Mouse (Mus musculus) spleen, adult 12 weeks (tissue): ENCODE data around the gene Olfr1189.
"Not testable (repeated sequence)": the region's sequence is repeated elsewhere in the genome, so short reads cannot be mapped to it uniquely, and the experiment has no call there.

Source experiments
- DNase-seq: peaks from one replicate; pipeline ENCODE4 v3.0.0; 2022; ENCODE audit warnings: low spot score

Gene Olfr1189

GRCm38 (mm10) chr2:88586154-88586553 lies at the start of gene Olfr1189:
Olfr1189 (plus strand) TSS chr2:88586454.
- no peak for DNase-seq

GRCm38 (mm10) chr2:88556635-88557034 lies 29.6 kb upstream of the Olfr1189 start, which contains the start of gene Olfr1188:
Olfr1188 (plus strand) TSS chr2:88556935.
- DNase-seq: no peak

- not testable (repeated sequence) for DNase-seq
Observed at GRCm38 (mm10) chr2:88572696-88573095, 13.6 kb upstream of the Olfr1189 start.

GRCm38 (mm10) chr2:88640242-88640641 lies 54.0 kb downstream of the Olfr1189 start, which contains the start of gene Olfr1191-ps1:
Olfr1191-ps1 (plus strand) TSS chr2:88640542.
- DNase-seq: not testable (repeated sequence)
